Comparison of ENCODE assay signal across 7 mouse cellular contexts in the genomic region with DNA sequence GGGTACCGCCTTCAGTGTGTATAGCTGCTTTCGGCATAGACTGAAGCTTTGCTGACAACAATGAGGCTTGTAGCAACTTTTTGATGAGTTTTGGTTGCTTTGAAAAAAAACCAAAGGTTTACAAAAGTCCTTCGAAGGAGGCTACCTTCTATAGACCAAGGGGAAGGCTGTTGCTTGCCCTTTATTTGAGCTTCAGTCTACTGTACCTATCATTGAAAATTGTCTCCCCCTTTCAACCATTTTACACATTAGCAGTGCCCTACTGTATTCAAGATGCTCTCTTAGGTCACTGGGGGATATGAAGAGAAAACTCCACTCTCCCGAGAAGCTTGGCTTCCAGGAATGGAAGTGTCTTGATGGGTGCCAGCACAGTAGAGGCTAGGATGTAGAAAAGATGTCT.
DNase-seq lines count a peak whose midpoint lies in the region; ATAC-seq and TF ChIP-seq lines count a peak whose summit lies in the region.

No protein-coding gene starts in this region.

- no peaks in the 10 kb centered on the region for H3K9me3 ChIP-seq in lung, postnatal 0 days (ENCODE audit: low read length)
- peaks cover 2% of the 10 kb centered on the region; the same call in 1 of the 2 replicates for H3K9me3 ChIP-seq in limb, embryonic 11.5 days (ENCODE audit: control insufficient read depth, low read length)
- peaks cover 16% of the 10 kb centered on the region; the same call in 1 of the 2 replicates for H3K9me3 ChIP-seq in stomach, embryonic 14.5 days (ENCODE audit: control insufficient read depth, low read depth, low read length)

- H3K4me2 ChIP-seq in lung, postnatal 0 days (replicated peaks; ENCODE audit: low read depth, low read length): peak overlapping the region; percentile 94
- peak overlapping the region; percentile 64 for H3K4me2 ChIP-seq in limb, embryonic 11.5 days (ENCODE audit: low read depth, severe bottlenecking)
- peak overlapping the region; percentile 83 for H3K4me2 ChIP-seq in stomach, embryonic 14.5 days (replicated peaks; ENCODE audit: low read depth, low read length)

- H3K27me3 ChIP-seq in lung, postnatal 0 days (replicated peaks; ENCODE audit: insufficient read depth, low read length): no peaks in the 10 kb centered on the region
- H3K27me3 ChIP-seq in limb, embryonic 11.5 days (ENCODE audit: control insufficient read depth, insufficient read depth, low read length): peaks cover 15% of the 10 kb centered on the region
- no peaks in the 10 kb centered on the region for H3K27me3 ChIP-seq in stomach, embryonic 14.5 days (ENCODE audit: control insufficient read depth, insufficient read depth, low read length)

- WGBS in lung, postnatal 0 days: 16% methylated on average over 4 of the region's 4 CpGs
- 22% methylated on average over 4 of the region's 4 CpGs for WGBS in lung, adult 2 months
- WGBS in limb, embryonic 11.5 days: 48% methylated on average over 4 of the region's 4 CpGs
- WGBS in stomach, embryonic 14.5 days: 33% methylated on average over 4 of the region's 4 CpGs

- TF ChIP-seq POLR2A in lung, adult 2 months (IDR thresholded peaks at IDR 0.05; ENCODE audit: borderline replicate concordance, extremely low read depth, low read depth, low read length): no peak
- TF ChIP-seq POLR2A in embryonic fibroblast, embryonic 13.5 days (IDR thresholded peaks at IDR 0.05; ENCODE audit: low read depth, low read length): no peak

- 0 out of 2 replicates have a peak overlapping the region, but pooled peaks have one; percentile 95 for H3K27ac ChIP-seq in lung, postnatal 0 days (ENCODE audit: low read length)
- H3K27ac ChIP-seq in embryonic fibroblast, embryonic 13.5 days (ENCODE audit: insufficient read depth, low read length): no peak overlapping the region; the same call in 1 of the 2 replicates
- H3K27ac ChIP-seq in limb, embryonic 11.5 days (replicated peaks; ENCODE audit: low read depth, low read length): no peak overlapping the region
- H3K27ac ChIP-seq in stomach, embryonic 14.5 days (ENCODE audit: low read length): no peak overlapping the region

- H3K9ac ChIP-seq in lung, postnatal 0 days (replicated peaks; ENCODE audit: low read depth): 0 out of 2 replicates have a peak overlapping the region, but pooled peaks have one; percentile 86
- no peak overlapping the region; the same call in 1 of the 2 replicates for H3K9ac ChIP-seq in limb, embryonic 11.5 days (ENCODE audit: low read length)
- peak overlapping the region; percentile 90 for H3K9ac ChIP-seq in stomach, embryonic 14.5 days (replicated peaks; ENCODE audit: low read depth, low read length)

- no peak for DNase-seq in lung, postnatal 0 days (ENCODE audit: low spot score)
- DNase-seq in lung, adult 2 months: no peak
- no peak for DNase-seq in limb, embryonic 11.5 days (ENCODE audit: low spot score)
- no peak for DNase-seq in adrenal gland, postnatal 10 days
- no peak for DNase-seq in adrenal gland, adult 8-10 months

- no peak for ATAC-seq in lung, postnatal 0 days
- no peak for ATAC-seq in limb, embryonic 11.5 days (ENCODE audit: insufficient number of reproducible peaks, low FRiP score, low TSS enrichment, low read depth)
- no peak for ATAC-seq in stomach, embryonic 14.5 days (ENCODE audit: insufficient number of reproducible peaks, insufficient read depth, low FRiP score, low read depth)

- no peak for TF ChIP-seq EP300 in lung, postnatal 0 days (IDR thresholded peaks at IDR 0.05)

- no peaks in the 10 kb centered on the region for H3K36me3 ChIP-seq in lung, postnatal 0 days (ENCODE audit: insufficient read depth, low read length)
- H3K36me3 ChIP-seq in limb, embryonic 11.5 days (ENCODE audit: control insufficient read depth, insufficient read depth, low read length): no peaks in the 10 kb centered on the region; the same call in 1 of the 2 replicates
- no peaks in the 10 kb centered on the region for H3K36me3 ChIP-seq in stomach, embryonic 14.5 days (ENCODE audit: control insufficient read depth, insufficient read depth, low read length)

- peak overlapping the region; percentile 96 for H3K4me3 ChIP-seq in lung, postnatal 0 days (ENCODE audit: low read depth, low read length)
- no peak overlapping the region for H3K4me3 ChIP-seq in lung, adult 2 months (replicated peaks; ENCODE audit: extremely low read depth, low read depth, low read length)
- peak overlapping the region; percentile 55 for H3K4me3 ChIP-seq in embryonic fibroblast, embryonic 13.5 days (ENCODE audit: insufficient read depth, low read length)
- peak overlapping the region; percentile 83 for H3K4me3 ChIP-seq in limb, embryonic 11.5 days (ENCODE audit: low read depth, low read length)
- peak overlapping the region; percentile 97 for H3K4me3 ChIP-seq in stomach, embryonic 14.5 days (ENCODE audit: low read depth, low read length)

- H3K4me1 ChIP-seq in lung, postnatal 0 days (ENCODE audit: insufficient read depth, low read depth, low read length): peaks cover 12% of the 10 kb centered on the region; the same call in 1 of the 2 replicates
- peaks cover 5% of the 10 kb centered on the region; the same call in 1 of the 2 replicates for H3K4me1 ChIP-seq in lung, adult 2 months (ENCODE audit: control insufficient read depth, insufficient read depth, low read length)
- no peaks in the 10 kb centered on the region for H3K4me1 ChIP-seq in embryonic fibroblast, embryonic 13.5 days (ENCODE audit: control insufficient read depth, insufficient read depth, low read length)
- H3K4me1 ChIP-seq in limb, embryonic 11.5 days (ENCODE audit: control insufficient read depth, insufficient read depth, low read length): peaks cover 6% of the 10 kb centered on the region; the same call in 1 of the 2 replicates
- H3K4me1 ChIP-seq in stomach, embryonic 14.5 days (ENCODE audit: control insufficient read depth, insufficient read depth, low read length): peaks cover 13% of the 10 kb centered on the region; the same call in 1 of the 2 replicates

- no peak for TF ChIP-seq CTCF in lung, postnatal 0 days (IDR thresholded peaks at IDR 0.05)
- no peak for TF ChIP-seq CTCF in lung, adult 2 months (IDR thresholded peaks at IDR 0.05; ENCODE audit: insufficient read depth, low read length)
- no peak for TF ChIP-seq CTCF in embryonic fibroblast, embryonic 13.5 days (IDR thresholded peaks at IDR 0.05; ENCODE audit: borderline replicate concordance, insufficient read depth, low read length)
